Mouse (Mus musculus) cortical plate, adult 2 months (tissue): ENCODE measurements around the gene Nek11. TPM values are rescaled to one million over a fixed set of nuclear protein-coding genes. Genes with fewer than 3 reads are reported as not detected.

Experiments used
- H3K27ac ChIP-seq: fragments of 200-500 bp; 2 replicates; pipeline ENCODE4 v1.5.1; 2012; ENCODE audit warnings: low read length, control low read depth, inconsistent platforms; ENCODE audit not compliant: insufficient read depth
- H3K4me1 ChIP-seq: fragments of 200-500 bp; 2 replicates; pipeline ENCODE4 v1.6.1; 2011; ENCODE audit warnings: low read length; ENCODE audit not compliant: control insufficient read depth, insufficient read depth
- H3K4me3 ChIP-seq: fragments of 200-500 bp; 2 replicates; pipeline ENCODE4 v1.5.1; 2011; ENCODE audit warnings: mild to moderate bottlenecking, low read length, control low read depth; ENCODE audit not compliant: insufficient read depth
- CTCF ChIP-seq: fragments of 200-500 bp; IDR thresholded peaks from 2 replicates; pipeline ENCODE4 v1.5.1; 2011; ENCODE audit warnings: mild to moderate bottlenecking, control low read depth, low read length; ENCODE audit not compliant: insufficient read depth; ENCODE audit errors: extremely low read depth
- POLR2A ChIP-seq: fragments of 200-500 bp; IDR thresholded peaks from 2 replicates; pipeline ENCODE4 v1.6.1; 2011; ENCODE audit warnings: mild to moderate bottlenecking, low read length, control low read depth; ENCODE audit not compliant: insufficient read depth; ENCODE audit errors: extremely low read depth
- polyA plus RNA-seq: library from polyadenylated mRNA; depleted of rRNA; stranded (reverse); fragments of >200 nt; gene quantifications from 2 replicates; pipeline ENCODE4 v1.2.3, GENCODE M21; 2012

Gene Nek11
- polyA plus RNA-seq, 1 experiment, result 1.6 TPM

- no peak overlapping the region for H3K4me3 ChIP-seq
- H3K4me1 ChIP-seq, result no peaks in the 10 kb centered on the region
- H3K27ac ChIP-seq, result no peak overlapping the region
- peak; percentile 61 for TF ChIP-seq CTCF
- TF ChIP-seq POLR2A, result no peak
Measured at GRCm38 (mm10) chr9:105214434-105214833, 180.9 kb downstream of the Nek11 start.

- H3K4me1 ChIP-seq, result no peaks in the 10 kb centered on the region
- no peak overlapping the region for H3K4me3 ChIP-seq
- H3K27ac ChIP-seq, result no peak overlapping the region
- TF ChIP-seq CTCF (no peak), POLR2A (no peak)
Measured at GRCm38 (mm10) chr9:105200305-105200704, 195.0 kb downstream of the Nek11 start.

- Histone ChIP-seq H3K4me3 (no peak overlapping the region), H3K4me1 (no peaks in the 10 kb centered on the region), H3K27ac (no peak overlapping the region; the same call in 1 of the 2 replicates)
- TF ChIP-seq CTCF, result no peak
- no peak for TF ChIP-seq POLR2A
Measured at GRCm38 (mm10) chr9:105186725-105187124, 208.6 kb downstream of the Nek11 start.

GRCm38 (mm10) chr9:105182392-105182791, 212.9 kb downstream of the Nek11 start:
- H3K4me3 ChIP-seq, result no peak overlapping the region
- H3K27ac ChIP-seq, result no peak overlapping the region
- TF ChIP-seq POLR2A (no peak), CTCF (no peak)
- no peaks in the 10 kb centered on the region for H3K4me1 ChIP-seq

- Histone ChIP-seq H3K27ac (no peak within 1 kb of the TSS), H3K4me3 (no peak within 1 kb of the TSS), H3K4me1 (no peaks in the 10 kb centered on the region)
- TF ChIP-seq CTCF, result no peak
- TF ChIP-seq POLR2A, result no peak
Measured at GRCm38 (mm10) chr9:105144992-105145391, 250.3 kb downstream of the Nek11 start, which contains the start of gene 1700080E11Rik. TSS of gene 1700080E11Rik (minus strand) at chr9:105145092.

GRCm38 (mm10) chr9:105139204-105139603, 256.1 kb downstream of the Nek11 start:
- no peak overlapping the region for H3K27ac ChIP-seq
- no peak overlapping the region for H3K4me3 ChIP-seq
- H3K4me1 ChIP-seq, result no peaks in the 10 kb centered on the region
- TF ChIP-seq POLR2A (no peak), CTCF (no peak)

GRCm38 (mm10) chr9:105136404-105136803, 258.9 kb downstream of the Nek11 start:
- Histone ChIP-seq H3K4me3 (no peak overlapping the region), H3K4me1 (peaks cover 2% of the 10 kb centered on the region; the same call in 1 of the 2 replicates), H3K27ac (no peak overlapping the region)
- TF ChIP-seq POLR2A (no peak), CTCF (no peak)

- TF ChIP-seq POLR2A, result no peak
- peaks cover 2% of the 10 kb centered on the region for H3K4me1 ChIP-seq
- no peak overlapping the region for H3K27ac ChIP-seq
- no peak overlapping the region for H3K4me3 ChIP-seq
Measured at GRCm38 (mm10) chr9:105134536-105134935, 260.8 kb downstream of the Nek11 start.

GRCm38 (mm10) chr9:105132002-105132367, 263.3 kb downstream of the Nek11 start:
- no peak for TF ChIP-seq CTCF
- TF ChIP-seq POLR2A, result no peak
- Histone ChIP-seq H3K4me3 (peak overlapping the region; percentile 77), H3K27ac (peak overlapping the region; percentile 27)

GRCm38 (mm10) chr9:105131253-105132001, 263.9 kb downstream of the Nek11 start, which contains the start of gene Nudt16:
TSS of gene Nudt16 (minus strand) at chr9:105131824.
- TF ChIP-seq CTCF (no peak), POLR2A (peak; percentile 55; the same call in 1 of the 2 replicates)
- Histone ChIP-seq H3K4me3 (peak within 1 kb of the TSS; percentile 77), H3K4me1 (peaks cover 2% of the 10 kb centered on the region), H3K27ac (peak within 1 kb of the TSS; percentile 94)

More at GRCm38 (mm10) chr9:105132002-105132367, 263.3 kb downstream of the Nek11 start:
- H3K4me1 ChIP-seq, result peaks cover 2% of the 10 kb centered on the region
